Mouse (Mus musculus) liver, embryonic 16.5 days (tissue): ENCODE data around the gene Tppp3. TPM values are rescaled to one million over a fixed set of nuclear protein-coding genes. Genes with fewer than 3 reads are reported as not detected.

Experiments
- ATAC-seq: fragments of 200-750 bp; cut with Nextera tagmentation; 2 replicates; pipeline ENCODE4 v1.8.0; 2017; ENCODE audit warnings: low read depth, mild to moderate bottlenecking, moderate number of reproducible peaks, moderate library complexity
- H3K27ac ChIP-seq: fragments of 300-500 bp; sonication (generic); 2 replicates; pipeline ENCODE4 v1.5.1; 2014; ENCODE audit warnings: mild to moderate bottlenecking, low read length
- H3K27me3 ChIP-seq: fragments of 300-500 bp; sonication (generic); 2 replicates; pipeline ENCODE4 v1.6.1; 2014; ENCODE audit warnings: low read depth, low read length, mixed read lengths; ENCODE audit not compliant: control insufficient read depth, insufficient read depth
- H3K36me3 ChIP-seq: fragments of 300-500 bp; sonication (generic); 2 replicates; pipeline ENCODE4 v1.6.1; 2014; ENCODE audit warnings: mild to moderate bottlenecking; ENCODE audit not compliant: control insufficient read depth, insufficient read depth
- H3K4me1 ChIP-seq: fragments of 300-500 bp; sonication (generic); 2 replicates; pipeline ENCODE4 v1.6.1; 2014; ENCODE audit warnings: low read depth, low read length, mixed read lengths; ENCODE audit not compliant: control insufficient read depth
- H3K4me2 ChIP-seq: fragments of 300-500 bp; sonication (generic); 2 replicates; pipeline ENCODE4 v1.6.1; 2014; ENCODE audit warnings: low read depth, low read length, mixed read lengths
- H3K4me3 ChIP-seq: fragments of 300-500 bp; sonication (generic); 2 replicates; pipeline ENCODE4 v1.5.1; 2014; ENCODE audit warnings: low read depth, mild to moderate bottlenecking, low read length
- H3K9ac ChIP-seq: fragments of 300-500 bp; sonication (generic); 2 replicates; pipeline ENCODE4 v1.6.1; 2014; ENCODE audit warnings: low read depth, low read length
- H3K9me3 ChIP-seq: fragments of 300-500 bp; sonication (generic); replicated peaks from 2 replicates; pipeline ENCODE4 v1.6.1; 2016; ENCODE audit warnings: low read length; ENCODE audit not compliant: control insufficient read depth
- WGBS: fragments of 180-500 bp; shearing (Covaris S2); extraction: QIAGEN DNeasy Blood & Tissue Kit; methylation state at CpG from one replicate; pipeline ENCODE4 v1.1.7; 2014; ENCODE audit not compliant: insufficient replicate concordance; 5-methylcytosine and 5-hydroxymethylcytosine counted together
- polyA plus RNA-seq: library from polyadenylated mRNA; unstranded; fragments of >200 nt; fragmentation: Nextera tagmentation; extraction: Ambion mirVana; gene quantifications from 2 replicates; pipeline ENCODE4 v1.2.1, GENCODE M21; 2015

Gene Tppp3
- polyA plus RNA-seq, 1 experiment from 2014 or later, result 5.9 TPM

DNA sequence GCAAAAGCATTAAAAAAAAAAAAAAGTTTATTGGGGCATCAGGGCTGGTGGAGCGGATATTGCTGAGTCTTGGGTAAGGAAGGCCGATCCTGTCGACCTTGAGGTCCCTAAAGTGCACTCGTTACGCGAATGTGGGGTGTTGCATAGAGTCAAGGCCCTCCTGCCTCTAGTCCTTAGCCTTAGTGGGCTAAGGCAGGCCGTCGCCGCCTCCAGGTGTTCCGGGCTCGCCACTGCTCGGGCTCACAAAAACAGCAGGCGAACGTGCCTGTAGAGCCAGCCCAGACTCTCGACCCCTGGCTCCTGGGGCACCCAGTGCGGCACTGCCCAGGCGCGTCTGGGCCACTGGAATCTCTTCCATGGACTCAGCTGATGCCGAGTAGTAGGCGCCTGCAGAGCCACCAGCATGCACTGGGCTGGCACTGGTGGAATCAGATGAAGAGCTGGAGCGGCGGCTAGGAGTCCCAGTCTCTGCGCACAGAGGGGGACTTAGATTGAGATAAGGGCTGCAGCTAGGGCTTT, 1.1 kb upstream of the Tppp3 start:
- 22% methylated on average over 23 of the region's 23 CpGs for WGBS
- Histone ChIP-seq H3K4me2 (no peak overlapping the region), H3K4me1 (peaks cover 28% of the 10 kb centered on the region), H3K9ac (no peak overlapping the region), H3K9me3 (no peaks in the 10 kb centered on the region), H3K36me3 (no peaks in the 10 kb centered on the region), H3K4me3 (no peak overlapping the region), H3K27ac (no peak overlapping the region), H3K27me3 (peaks cover 45% of the 10 kb centered on the region)
- ATAC-seq, result no peak

DNA sequence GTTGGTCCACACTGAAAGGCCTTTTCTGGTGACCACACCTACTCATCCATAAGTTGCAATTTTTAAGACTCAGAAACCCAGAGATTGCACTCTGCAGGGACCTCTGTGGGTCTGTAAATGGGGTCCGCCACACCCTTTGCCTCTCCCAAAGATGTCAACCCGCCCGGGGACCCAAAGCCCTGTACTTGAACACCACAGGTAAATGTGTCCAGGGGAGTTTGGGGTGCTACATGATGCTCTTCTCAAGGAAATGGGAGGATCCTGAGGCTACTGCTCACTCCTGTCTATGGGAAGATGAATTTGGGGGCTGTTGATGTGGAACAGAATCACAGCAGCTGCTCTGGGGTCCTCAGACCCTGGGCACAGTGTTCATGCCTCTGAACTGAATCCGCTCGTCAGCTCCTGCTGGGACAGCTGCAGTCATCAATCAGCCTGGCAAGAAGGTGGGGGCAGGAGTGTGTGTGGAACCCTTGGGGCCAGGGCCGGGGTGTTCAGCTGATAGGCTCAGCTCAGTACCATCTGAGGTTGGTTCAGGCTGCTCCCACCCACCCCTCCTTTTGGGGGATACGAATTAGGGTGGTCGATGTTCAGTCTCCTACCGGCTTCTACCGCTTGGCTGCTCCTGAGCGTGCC, 529 bp downstream of the Tppp3 start:
- ATAC-seq, result peak; percentile 9; the same call in 1 of the 2 replicates
- Histone ChIP-seq H3K36me3 (no peaks in the 10 kb centered on the region), H3K9ac (no peak overlapping the region), H3K4me1 (peaks cover 28% of the 10 kb centered on the region), H3K4me3 (peak overlapping the region; percentile 25), H3K27me3 (peaks cover 45% of the 10 kb centered on the region), H3K4me2 (peak overlapping the region; percentile 50), H3K9me3 (no peaks in the 10 kb centered on the region), H3K27ac (no peak overlapping the region)
- WGBS, result 16% methylated on average over 11 of the region's 11 CpGs

DNA sequence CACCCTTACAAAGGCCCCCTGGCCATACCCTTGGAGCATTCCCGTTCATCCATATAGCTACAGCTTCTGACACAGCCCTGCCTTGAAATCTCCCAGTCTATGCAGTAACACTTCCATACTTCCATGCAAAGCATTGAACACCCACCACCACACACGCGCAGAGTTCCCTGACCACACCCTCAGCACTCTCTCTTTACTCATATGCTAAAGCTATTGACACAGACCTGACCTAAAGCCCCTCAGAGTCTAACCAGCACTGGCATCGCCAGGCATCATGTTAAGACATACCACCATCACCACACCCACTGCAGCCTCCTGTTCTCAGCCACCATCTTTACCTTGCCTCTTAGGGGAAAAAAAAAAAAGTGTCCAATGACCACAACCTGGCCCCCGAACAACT, 1.1 kb downstream of the Tppp3 start:
- peaks cover 45% of the 10 kb centered on the region for H3K27me3 ChIP-seq
- no peaks in the 10 kb centered on the region for H3K9me3 ChIP-seq
- H3K4me3 ChIP-seq, result no peak overlapping the region
- ATAC-seq, result no peak
- peaks cover 28% of the 10 kb centered on the region for H3K4me1 ChIP-seq
- H3K9ac ChIP-seq, result no peak overlapping the region
- WGBS, result 65% methylated on average over 5 of the region's 5 CpGs
- H3K27ac ChIP-seq, result no peak overlapping the region
- no peak overlapping the region for H3K4me2 ChIP-seq
- no peaks in the 10 kb centered on the region for H3K36me3 ChIP-seq

DNA sequence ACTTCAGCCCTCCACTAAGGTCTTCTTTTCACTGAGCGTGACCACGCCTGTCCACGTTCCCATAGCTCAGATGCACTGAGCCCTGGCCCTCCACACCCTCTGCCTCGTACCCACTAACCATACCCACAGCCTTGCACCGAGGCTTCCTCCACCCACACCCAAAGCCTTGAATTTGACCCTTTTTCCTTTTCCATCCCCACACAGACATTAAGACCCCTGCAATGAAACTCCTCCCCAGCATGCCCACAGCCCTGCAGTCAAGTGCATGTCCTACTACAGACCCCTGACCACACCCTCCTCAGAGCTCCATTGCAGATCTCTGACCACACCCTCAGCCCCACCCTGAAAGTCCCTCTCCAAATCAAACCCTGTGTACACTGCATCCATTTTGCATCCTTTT, 1.5 kb downstream of the Tppp3 start:
- H3K27me3 ChIP-seq, result peaks cover 45% of the 10 kb centered on the region
- H3K36me3 ChIP-seq, result no peaks in the 10 kb centered on the region
- no peak overlapping the region for H3K4me2 ChIP-seq
- no peak overlapping the region for H3K4me3 ChIP-seq
- peaks cover 28% of the 10 kb centered on the region for H3K4me1 ChIP-seq
- no peak for ATAC-seq
- WGBS, result 71% methylated on average over 5 of the region's 5 CpGs
- H3K9ac ChIP-seq, result no peak overlapping the region
- H3K9me3 ChIP-seq, result no peaks in the 10 kb centered on the region
- H3K27ac ChIP-seq, result no peak overlapping the region

DNA sequence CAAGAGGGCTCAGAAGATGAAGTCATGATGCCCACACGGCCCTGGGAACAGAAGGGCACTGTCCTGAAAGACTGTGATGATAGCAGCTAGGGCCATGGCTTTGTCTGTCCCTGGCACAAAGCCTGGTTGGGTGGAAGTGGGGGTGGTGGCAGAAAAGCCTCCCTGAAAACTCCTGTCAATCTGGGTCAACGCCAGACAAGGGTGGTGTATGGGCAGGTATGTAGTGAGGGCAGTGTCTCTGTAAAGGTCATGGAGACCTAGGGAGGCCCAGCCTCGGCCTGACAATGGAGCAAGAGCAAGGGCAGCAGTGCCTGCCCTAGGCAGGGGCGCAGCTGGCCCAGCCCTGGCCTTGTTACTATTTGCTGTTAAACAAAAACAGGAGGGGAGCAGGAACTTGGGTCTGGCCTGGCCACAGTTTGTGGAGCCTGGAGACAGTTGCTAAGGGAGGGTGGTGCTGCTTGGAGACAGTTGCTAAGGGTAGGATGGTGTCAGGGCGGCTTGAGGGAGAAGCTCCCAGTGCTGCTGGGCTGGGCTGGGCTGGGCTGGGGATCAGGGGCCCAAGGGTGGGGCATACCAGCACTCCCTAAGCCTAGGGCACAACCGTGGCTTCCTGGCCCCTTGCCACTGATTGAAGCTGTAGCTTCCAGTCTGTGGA, 2.2 kb downstream of the Tppp3 start:
- WGBS, result 43% methylated on average over 6 of the region's 6 CpGs
- Histone ChIP-seq H3K27ac (no peak overlapping the region), H3K27me3 (peaks cover 42% of the 10 kb centered on the region), H3K9ac (no peak overlapping the region), H3K36me3 (no peaks in the 10 kb centered on the region), H3K4me2 (no peak overlapping the region), H3K9me3 (no peaks in the 10 kb centered on the region), H3K4me1 (peaks cover 28% of the 10 kb centered on the region), H3K4me3 (no peak overlapping the region)
- peak; percentile 56 for ATAC-seq

DNA sequence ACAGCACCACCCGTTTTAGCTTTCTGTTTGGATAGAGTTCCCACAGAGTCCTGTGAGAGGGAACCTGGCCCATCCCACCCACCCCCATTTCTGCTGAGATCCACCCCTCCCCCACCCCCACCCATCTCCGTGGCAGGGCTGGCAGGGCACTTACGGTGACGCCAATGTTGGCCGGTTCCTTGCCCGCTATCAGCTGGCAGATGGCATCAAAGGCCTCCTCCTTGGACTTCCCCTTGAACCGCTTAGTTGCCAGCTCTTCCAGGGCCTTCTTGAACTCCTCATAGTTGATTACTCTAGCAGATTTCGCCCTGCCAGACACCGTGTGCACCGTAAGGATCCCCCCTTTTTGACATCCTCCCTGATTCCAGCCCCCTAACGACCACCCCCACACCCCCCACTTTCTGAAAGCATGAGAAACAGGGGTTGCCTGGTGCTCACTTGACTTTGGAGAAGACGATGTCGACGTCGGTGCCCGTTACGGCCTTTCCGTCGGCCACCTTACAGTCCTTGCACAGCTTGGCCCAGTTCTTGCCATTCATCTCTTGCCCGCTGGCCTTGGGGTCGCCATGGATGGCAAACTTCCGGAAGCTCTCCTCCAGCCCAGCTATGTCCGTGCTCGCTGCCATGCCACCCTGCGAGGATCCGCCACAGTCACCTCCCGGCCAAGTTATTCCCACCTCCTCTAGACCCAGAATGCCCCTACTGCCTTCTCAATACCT, 3.2 kb downstream of the Tppp3 start:
- H3K4me3 ChIP-seq, result no peak overlapping the region

DNA sequence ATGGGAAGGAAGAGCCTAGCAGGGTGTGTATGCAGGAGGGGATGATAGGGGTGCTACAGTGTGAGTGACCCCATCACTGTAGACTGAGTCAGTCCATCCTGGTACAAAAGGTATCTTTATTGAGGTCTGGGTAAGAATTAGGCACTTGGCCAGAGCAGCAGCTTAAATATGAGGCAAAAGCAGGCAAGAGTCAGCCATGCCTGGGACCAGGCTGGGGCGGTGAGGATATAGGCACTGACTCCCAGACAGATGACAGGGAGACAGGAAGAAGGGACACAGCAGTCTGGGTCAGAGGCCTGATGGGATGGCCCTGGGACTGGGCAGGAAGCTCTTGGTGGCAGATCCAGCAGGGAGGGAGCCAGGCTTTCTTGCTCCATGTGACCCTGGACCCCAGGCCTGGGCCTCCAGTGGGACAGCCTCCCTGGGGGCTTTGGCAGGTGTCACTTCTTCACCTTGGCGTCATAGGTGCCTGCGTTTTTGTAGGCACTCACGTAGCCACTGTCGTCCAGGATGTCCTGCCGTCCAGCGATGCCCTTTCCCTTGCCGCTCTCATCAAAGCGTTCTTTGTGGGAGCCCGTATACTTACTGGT, 3.8 kb downstream of the Tppp3 start:
- 83% methylated on average over 10 of the region's 10 CpGs for WGBS
- Histone ChIP-seq H3K36me3 (no peaks in the 10 kb centered on the region), H3K27ac (no peak overlapping the region), H3K4me3 (no peak overlapping the region), H3K9me3 (no peaks in the 10 kb centered on the region), H3K4me1 (peaks cover 28% of the 10 kb centered on the region), H3K4me2 (no peak overlapping the region), H3K27me3 (peaks cover 25% of the 10 kb centered on the region), H3K9ac (no peak overlapping the region)
- no peak for ATAC-seq

More for the DNA sequence above, 3.2 kb downstream of the Tppp3 start:
- ATAC-seq, result no peak
- Histone ChIP-seq H3K9ac (no peak overlapping the region), H3K27me3 (peaks cover 32% of the 10 kb centered on the region), H3K4me2 (no peak overlapping the region), H3K27ac (no peak overlapping the region), H3K4me1 (peaks cover 28% of the 10 kb centered on the region), H3K36me3 (no peaks in the 10 kb centered on the region), H3K9me3 (no peaks in the 10 kb centered on the region)
- WGBS, result 82% methylated on average over 27 of the region's 27 CpGs

DNA sequence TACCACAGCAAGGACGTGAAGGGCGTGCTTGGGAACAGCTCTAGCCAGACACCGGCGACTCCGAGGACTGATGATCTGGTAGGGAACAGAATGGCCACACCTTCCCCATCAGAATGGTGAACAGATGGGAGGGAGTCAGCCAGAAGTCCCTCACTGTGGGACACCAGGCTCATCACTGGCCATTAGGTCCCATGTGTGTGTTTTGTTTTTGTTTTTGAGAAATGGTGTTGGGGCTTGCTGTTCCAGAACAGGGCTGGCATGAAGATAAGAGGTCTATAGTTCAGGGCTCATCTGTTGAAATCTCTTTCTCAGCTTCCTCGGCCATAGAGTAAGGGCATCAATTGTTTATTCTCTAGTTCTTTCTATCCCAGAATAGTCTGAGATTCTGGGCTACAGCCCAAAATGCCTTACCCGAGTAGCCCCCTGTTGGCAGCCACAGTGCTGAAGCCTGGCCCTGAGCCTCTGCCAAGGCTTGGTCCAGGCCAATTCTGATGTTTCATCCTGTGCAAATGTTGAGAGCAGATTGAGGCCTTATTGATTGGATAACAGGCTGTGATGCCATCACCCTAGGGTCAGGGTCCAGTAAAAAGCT, 4.5 kb downstream of the Tppp3 start:
- 67% methylated on average over 7 of the region's 7 CpGs for WGBS
- Histone ChIP-seq H3K4me2 (no peak overlapping the region), H3K27me3 (peaks cover 18% of the 10 kb centered on the region)

More for the DNA sequence above, 4.5 kb downstream of the Tppp3 start:
- no peak for ATAC-seq
- peaks cover 28% of the 10 kb centered on the region for H3K4me1 ChIP-seq
- no peak overlapping the region for H3K9ac ChIP-seq
- H3K27ac ChIP-seq, result no peak overlapping the region
- no peaks in the 10 kb centered on the region for H3K36me3 ChIP-seq
- H3K9me3 ChIP-seq, result no peaks in the 10 kb centered on the region
- H3K4me3 ChIP-seq, result no peak overlapping the region
